Mouse (Mus musculus) kidney, adult 2 months (tissue): ENCODE measurements at regions not wholly inside any gene's neighbourhood (a gene's known extent, or its start where the extent isn't known, plus 50 kb on each side); places are given as distances from the start of the nearest gene placed in this dataset.

Experiments used
- DNase-seq: peaks from one replicate; pipeline ENCODE4 v3.0.0; 2021
- H3K27ac ChIP-seq: fragments of 200-500 bp; 2 replicates; pipeline ENCODE4 v1.5.1; 2012; ENCODE audit warnings: low read depth, low read length, control low read depth, inconsistent platforms; ENCODE audit not compliant: insufficient read depth
- H3K27me3 ChIP-seq: fragments of 200-500 bp; replicated peaks from 2 replicates; pipeline ENCODE4 v1.6.1; 2012; ENCODE audit warnings: mild to moderate bottlenecking, moderate library complexity, low read length, inconsistent platforms; ENCODE audit not compliant: control insufficient read depth, insufficient read depth
- H3K36me3 ChIP-seq: fragments of 200-500 bp; 2 replicates; pipeline ENCODE4 v1.6.1; 2012; ENCODE audit warnings: mild to moderate bottlenecking, moderate library complexity, low read length, inconsistent platforms; ENCODE audit not compliant: control insufficient read depth, insufficient read depth
- H3K4me1 ChIP-seq: fragments of 200-500 bp; 2 replicates; pipeline ENCODE4 v1.6.1; 2011; ENCODE audit warnings: low read length; ENCODE audit not compliant: control insufficient read depth, insufficient read depth
- H3K4me3 ChIP-seq: fragments of 200-500 bp; 2 replicates; pipeline ENCODE4 v1.5.1; 2011; ENCODE audit warnings: mild to moderate bottlenecking, low read depth, low read length, control low read depth; ENCODE audit not compliant: insufficient read depth
- CTCF ChIP-seq: fragments of 200-500 bp; conservative IDR thresholded peaks from 2 replicates; pipeline ENCODE4 v1.5.1; 2011; ENCODE audit warnings: low read depth, mild to moderate bottlenecking, control low read depth, low read length, moderate library complexity, mixed read lengths; ENCODE audit not compliant: insufficient read depth, insufficient read length
- POLR2A ChIP-seq: fragments of 200-500 bp; IDR thresholded peaks from one replicate; pipeline ENCODE4 v1.6.1; 2011; ENCODE audit warnings: low read depth, low read length, control low read depth
- WGBS: fragments of 180-500 bp; shearing (Covaris S2); methylation state at CpG from one replicate; pipeline ENCODE4 v1.1.7; 2018; 5-methylcytosine and 5-hydroxymethylcytosine counted together

- no peak overlapping the region for H3K27ac ChIP-seq
- H3K4me3 ChIP-seq: no peak overlapping the region
- TF ChIP-seq POLR2A (no peak), CTCF (no peak)
- no peak for DNase-seq
- no peaks in the 10 kb centered on the region for H3K4me1 ChIP-seq
- WGBS: 79% methylated on average over 2 of the region's 2 CpGs
- no peaks in the 10 kb centered on the region for H3K36me3 ChIP-seq
- H3K27me3 ChIP-seq: no peaks in the 10 kb centered on the region
Measured at GRCm38 (mm10) chr11:41533009-41533408, 467.6 kb downstream of the Gabrg2 start.

- Histone ChIP-seq H3K4me3 (no peak overlapping the region), H3K36me3 (no peaks in the 10 kb centered on the region), H3K27me3 (no peaks in the 10 kb centered on the region), H3K4me1 (no peaks in the 10 kb centered on the region), H3K27ac (no peak overlapping the region)
- DNase-seq: no peak
- 63% methylated on average over 7 of the region's 7 CpGs for WGBS
- TF ChIP-seq POLR2A: no peak
- no peak for TF ChIP-seq CTCF
Measured at GRCm38 (mm10) chr11:41531971-41532896, 468.4 kb downstream of the Gabrg2 start.

GRCm38 (mm10) chr11:41524979-41525378 is 475.7 kb downstream of the Gabrg2 start:
- Histone ChIP-seq H3K4me3 (no peak overlapping the region), H3K4me1 (no peaks in the 10 kb centered on the region), H3K27ac (no peak overlapping the region), H3K36me3 (no peaks in the 10 kb centered on the region), H3K27me3 (no peaks in the 10 kb centered on the region)
- 88% methylated on average over 5 of the region's 5 CpGs for whole genome bisulfite sequencing
- no peak for TF ChIP-seq POLR2A
- no peak for TF ChIP-seq CTCF
- no peak for DNase-seq

GRCm38 (mm10) chr11:41493277-41493676 is 507.4 kb downstream of the Gabrg2 start:
- TF ChIP-seq POLR2A (no peak), CTCF (no peak)
- no peak overlapping the region for H3K27ac ChIP-seq
- no peaks in the 10 kb centered on the region for H3K36me3 ChIP-seq
- no peaks in the 10 kb centered on the region for H3K27me3 ChIP-seq
- DNase-seq: no peak
- H3K4me3 ChIP-seq: no peak overlapping the region
- WGBS: 71% methylated on average over 7 of the region's 7 CpGs
- no peaks in the 10 kb centered on the region for H3K4me1 ChIP-seq

GRCm38 (mm10) chr11:41491966-41492365 is 508.7 kb downstream of the Gabrg2 start:
- 54% methylated on average over 5 of the region's 5 CpGs for WGBS
- no peak for DNase-seq
- no peaks in the 10 kb centered on the region for H3K4me1 ChIP-seq
- no peak overlapping the region for H3K4me3 ChIP-seq
- no peaks in the 10 kb centered on the region for H3K36me3 ChIP-seq
- no peaks in the 10 kb centered on the region for H3K27me3 ChIP-seq
- TF ChIP-seq POLR2A: no peak
- no peak overlapping the region for H3K27ac ChIP-seq

GRCm38 (mm10) chr11:41491279-41491678 is 509.4 kb downstream of the Gabrg2 start:
- H3K4me3 ChIP-seq: no peak overlapping the region
- 82% methylated on average over 3 of the region's 3 CpGs for WGBS
- TF ChIP-seq POLR2A (no peak), CTCF (no peak)
- no peaks in the 10 kb centered on the region for H3K4me1 ChIP-seq
- H3K27ac ChIP-seq: no peak overlapping the region
- H3K36me3 ChIP-seq: no peaks in the 10 kb centered on the region
- no peak for DNase-seq
- H3K27me3 ChIP-seq: no peaks in the 10 kb centered on the region

GRCm38 (mm10) chr11:41483881-41484280 is 516.8 kb downstream of the Gabrg2 start:
- DNase-seq: no peak
- Histone ChIP-seq H3K36me3 (no peaks in the 10 kb centered on the region), H3K4me3 (no peak overlapping the region), H3K27me3 (no peaks in the 10 kb centered on the region), H3K4me1 (no peaks in the 10 kb centered on the region), H3K27ac (no peak overlapping the region)
- TF ChIP-seq CTCF (no peak), POLR2A (no peak)
- WGBS: 36% methylated on average over 1 of the region's 1 CpGs
